Mouse (Mus musculus): ENCODE data around the gene Ampd1. TPM values are rescaled to one million over a fixed set of nuclear protein-coding genes. Genes with fewer than 3 reads are reported as not detected.

The Ampd1 gene
- polyA plus RNA-seq, 1 experiment from 2014 or later = 0.88 TPM

- H3K4me2 ChIP-seq (ENCODE audit: low read depth, low read length) = no peak overlapping the region
- no peak for ATAC-seq (replicated peaks; ENCODE audit: extremely low read depth, insufficient read depth, low FRiP score)
- H3K9me3 ChIP-seq (replicated peaks; ENCODE audit: control insufficient read depth, low read length) = no peaks in the 10 kb centered on the region
- no peaks in the 10 kb centered on the region for H3K27me3 ChIP-seq (ENCODE audit: control insufficient read depth, insufficient read depth, low read length)
- H3K4me3 ChIP-seq (ENCODE audit: low read length) = no peak overlapping the region
- H3K27ac ChIP-seq (ENCODE audit: low read length) = no peak overlapping the region
- 93% methylated on average over 3 of the region's 3 CpGs for WGBS
- peaks cover 12% of the 10 kb centered on the region; the same call in 1 of the 2 replicates for H3K4me1 ChIP-seq (ENCODE audit: control insufficient read depth, insufficient read depth, low read length)
- H3K9ac ChIP-seq (ENCODE audit: low read length) = no peak overlapping the region
- H3K36me3 ChIP-seq (ENCODE audit: control insufficient read depth, insufficient read depth) = no peaks in the 10 kb centered on the region; the same call in 1 of the 2 replicates
Measured at GRCm38 (mm10) chr3:103126138-103126537, 52.3 kb downstream of the Ampd1 start.

DNA sequence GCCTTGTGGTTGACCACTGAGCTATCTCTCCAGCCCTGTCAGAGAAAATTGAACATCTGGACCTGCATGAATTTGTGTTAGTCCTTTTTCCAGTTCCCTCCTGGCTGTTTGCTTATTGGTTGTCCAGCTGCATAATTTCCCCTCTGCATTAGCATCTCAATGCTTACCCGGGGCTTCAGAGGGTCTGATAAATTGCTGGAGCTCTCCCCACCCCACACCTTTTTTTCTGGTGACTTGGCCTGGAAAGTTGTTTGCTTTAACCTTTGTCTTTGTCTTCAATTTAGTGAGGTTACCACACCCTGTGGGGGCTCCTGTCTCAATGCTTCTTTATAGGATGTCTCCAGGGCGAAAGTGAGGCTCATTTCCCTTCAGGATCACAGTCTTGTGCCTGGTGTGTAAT, 53.4 kb downstream of the Ampd1 start:
- Histone ChIP-seq H3K36me3 (ENCODE audit: control insufficient read depth, insufficient read depth) (no peaks in the 10 kb centered on the region; the same call in 1 of the 2 replicates), H3K27me3 (ENCODE audit: control insufficient read depth, insufficient read depth, low read length) (no peaks in the 10 kb centered on the region), H3K4me1 (ENCODE audit: control insufficient read depth, insufficient read depth, low read length) (peaks cover 12% of the 10 kb centered on the region; the same call in 1 of the 2 replicates), H3K4me3 (ENCODE audit: low read length) (no peak overlapping the region), H3K4me2 (ENCODE audit: low read depth, low read length) (no peak overlapping the region), H3K9ac (ENCODE audit: low read length) (no peak overlapping the region), H3K9me3 (replicated peaks; ENCODE audit: control insufficient read depth, low read length) (no peaks in the 10 kb centered on the region), H3K27ac (ENCODE audit: low read length) (no peak overlapping the region)
- WGBS = 66% methylated on average over 2 of the region's 2 CpGs
- no peak for ATAC-seq (replicated peaks; ENCODE audit: extremely low read depth, insufficient read depth, low FRiP score)

GRCm38 (mm10) chr3:103127721-103128120, 53.9 kb downstream of the Ampd1 start:
- WGBS = 84% methylated on average over 5 of the region's 5 CpGs
- Histone ChIP-seq H3K4me1 (ENCODE audit: control insufficient read depth, insufficient read depth, low read length) (peaks cover 12% of the 10 kb centered on the region; the same call in 1 of the 2 replicates), H3K27me3 (ENCODE audit: control insufficient read depth, insufficient read depth, low read length) (no peaks in the 10 kb centered on the region), H3K9me3 (replicated peaks; ENCODE audit: control insufficient read depth, low read length) (no peaks in the 10 kb centered on the region), H3K9ac (ENCODE audit: low read length) (no peak overlapping the region), H3K27ac (ENCODE audit: low read length) (no peak overlapping the region), H3K4me3 (ENCODE audit: low read length) (no peak overlapping the region), H3K36me3 (ENCODE audit: control insufficient read depth, insufficient read depth) (no peaks in the 10 kb centered on the region; the same call in 1 of the 2 replicates), H3K4me2 (ENCODE audit: low read depth, low read length) (no peak overlapping the region)
- no peak for ATAC-seq (replicated peaks; ENCODE audit: extremely low read depth, insufficient read depth, low FRiP score)

DNA sequence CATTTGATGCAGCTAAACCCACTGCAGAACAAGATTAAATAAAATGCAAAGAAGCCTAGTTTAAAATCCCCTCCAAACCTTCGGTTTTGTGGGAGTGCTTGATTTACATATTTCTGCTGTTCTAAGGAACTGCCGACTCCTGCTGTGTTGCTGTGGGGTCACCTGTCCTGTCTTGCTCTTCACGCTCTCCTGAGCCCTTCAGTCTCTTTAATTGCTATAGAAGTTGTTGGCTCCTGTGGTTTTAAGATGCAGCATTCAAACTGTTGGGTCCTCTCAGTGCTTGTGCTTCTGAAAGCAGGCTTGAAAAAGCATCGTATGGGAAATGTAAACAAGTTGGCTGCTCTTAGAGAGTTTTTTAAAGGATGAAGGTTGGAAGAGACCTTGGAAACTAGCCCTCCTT, 54.4 kb downstream of the Ampd1 start:
- no peak overlapping the region for H3K27ac ChIP-seq (ENCODE audit: low read length)
- no peaks in the 10 kb centered on the region for H3K9me3 ChIP-seq (replicated peaks; ENCODE audit: control insufficient read depth, low read length)
- ATAC-seq (replicated peaks; ENCODE audit: extremely low read depth, insufficient read depth, low FRiP score) = no peak
- WGBS = 56% methylated on average over 4 of the region's 4 CpGs
- peaks cover 12% of the 10 kb centered on the region; the same call in 1 of the 2 replicates for H3K4me1 ChIP-seq (ENCODE audit: control insufficient read depth, insufficient read depth, low read length)
- H3K27me3 ChIP-seq (ENCODE audit: control insufficient read depth, insufficient read depth, low read length) = no peaks in the 10 kb centered on the region
- no peak overlapping the region for H3K4me2 ChIP-seq (ENCODE audit: low read depth, low read length)
- H3K4me3 ChIP-seq (ENCODE audit: low read length) = no peak overlapping the region
- H3K36me3 ChIP-seq (ENCODE audit: control insufficient read depth, insufficient read depth) = no peaks in the 10 kb centered on the region; the same call in 1 of the 2 replicates
- no peak overlapping the region for H3K9ac ChIP-seq (ENCODE audit: low read length)

DNA sequence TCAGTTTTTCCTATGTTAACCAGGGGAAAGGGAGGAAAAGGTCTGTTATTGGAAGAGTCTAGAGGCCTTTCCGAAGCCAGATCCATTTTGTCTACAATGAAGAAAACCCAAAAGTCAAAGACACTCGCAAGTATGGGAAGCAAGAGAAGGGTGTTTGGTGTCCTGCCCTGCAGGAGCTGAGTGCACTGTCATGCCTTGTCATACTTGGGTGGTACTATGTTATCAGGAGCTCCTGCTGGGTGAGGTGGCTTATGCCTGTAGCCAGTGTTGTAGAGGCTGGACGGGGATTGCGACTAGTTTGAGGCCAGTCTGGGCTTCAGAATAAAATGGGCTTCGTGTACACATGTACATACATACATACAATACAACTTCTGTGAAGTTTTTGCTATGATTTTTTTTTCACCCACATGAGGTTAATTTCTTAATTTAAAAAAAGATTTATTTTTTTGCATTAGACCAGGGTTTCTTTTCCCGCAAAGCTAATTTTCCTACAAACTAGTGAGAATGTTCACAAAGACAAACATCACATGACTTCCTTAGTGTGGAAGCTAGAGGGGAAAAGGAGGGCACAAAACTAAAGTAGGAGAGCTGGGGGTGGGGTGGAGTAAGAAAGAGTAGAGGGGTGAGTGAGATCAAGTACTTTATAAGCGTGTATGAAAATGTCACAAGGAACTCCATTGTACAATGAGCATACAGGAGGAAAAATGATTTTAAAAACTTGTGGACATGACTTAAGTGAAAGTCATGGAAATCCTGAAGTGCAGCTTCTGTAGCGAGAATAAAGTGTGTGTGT, 55.7 kb downstream of the Ampd1 start:
- peaks cover 12% of the 10 kb centered on the region; the same call in 1 of the 2 replicates for H3K4me1 ChIP-seq (ENCODE audit: control insufficient read depth, insufficient read depth, low read length)
- WGBS = 61% methylated on average over 8 of the region's 8 CpGs
- H3K9ac ChIP-seq (ENCODE audit: low read length) = no peak overlapping the region
- no peak overlapping the region for H3K4me2 ChIP-seq (ENCODE audit: low read depth, low read length)
- H3K27me3 ChIP-seq (ENCODE audit: control insufficient read depth, insufficient read depth, low read length) = no peaks in the 10 kb centered on the region
- no peak for ATAC-seq (replicated peaks; ENCODE audit: extremely low read depth, insufficient read depth, low FRiP score)
- H3K36me3 ChIP-seq (ENCODE audit: control insufficient read depth, insufficient read depth) = no peaks in the 10 kb centered on the region; the same call in 1 of the 2 replicates
- H3K27ac ChIP-seq (ENCODE audit: low read length) = peak overlapping the region; percentile 62
- H3K4me3 ChIP-seq (ENCODE audit: low read length) = no peak overlapping the region
- H3K9me3 ChIP-seq (replicated peaks; ENCODE audit: control insufficient read depth, low read length) = no peaks in the 10 kb centered on the region

DNA sequence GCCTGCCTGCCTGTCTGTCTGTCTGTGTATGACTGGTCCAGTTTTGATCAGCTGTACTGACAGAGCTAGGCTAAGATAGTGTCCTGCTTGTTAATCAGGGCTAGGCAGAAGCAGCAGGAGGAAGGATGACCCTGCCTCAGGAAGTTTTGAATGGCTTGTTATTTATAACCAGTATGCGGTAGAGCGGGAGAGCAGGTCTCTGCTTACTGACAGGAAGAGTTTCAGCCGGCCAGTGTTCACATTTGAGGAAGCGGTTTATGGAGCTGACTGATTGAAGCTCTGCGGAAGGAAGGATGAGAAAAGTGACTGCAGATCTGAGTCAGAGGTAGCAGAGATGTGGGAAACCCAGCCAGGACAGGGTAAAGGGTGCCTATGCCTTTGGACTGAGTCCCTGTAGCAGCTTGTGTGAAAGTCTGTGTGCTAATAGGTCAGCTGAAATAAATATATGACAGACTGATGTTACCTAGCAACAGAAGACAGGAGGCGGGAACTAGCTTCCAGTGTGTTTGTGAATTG, 56.5 kb downstream of the Ampd1 start:
- Histone ChIP-seq H3K4me3 (ENCODE audit: low read length) (no peak overlapping the region), H3K4me1 (ENCODE audit: control insufficient read depth, insufficient read depth, low read length) (peaks cover 12% of the 10 kb centered on the region; the same call in 1 of the 2 replicates), H3K27me3 (ENCODE audit: control insufficient read depth, insufficient read depth, low read length) (no peaks in the 10 kb centered on the region), H3K9me3 (replicated peaks; ENCODE audit: control insufficient read depth, low read length) (no peaks in the 10 kb centered on the region), H3K4me2 (ENCODE audit: low read depth, low read length) (peak overlapping the region; percentile 7), H3K27ac (ENCODE audit: low read length) (peak overlapping the region; percentile 62), H3K9ac (ENCODE audit: low read length) (no peak overlapping the region), H3K36me3 (ENCODE audit: control insufficient read depth, insufficient read depth) (no peaks in the 10 kb centered on the region; the same call in 1 of the 2 replicates)
- WGBS = 22% methylated on average over 6 of the region's 6 CpGs
- peak; percentile 76 for ATAC-seq (replicated peaks; ENCODE audit: extremely low read depth, insufficient read depth, low FRiP score)

GRCm38 (mm10) chr3:103133098-103133497, 59.3 kb downstream of the Ampd1 start:
- Histone ChIP-seq H3K27me3 (ENCODE audit: control insufficient read depth, insufficient read depth, low read length) (no peaks in the 10 kb centered on the region), H3K36me3 (ENCODE audit: control insufficient read depth, insufficient read depth) (no peaks in the 10 kb centered on the region), H3K4me3 (ENCODE audit: low read length) (no peak overlapping the region), H3K4me1 (ENCODE audit: control insufficient read depth, insufficient read depth, low read length) (peaks cover 12% of the 10 kb centered on the region; the same call in 1 of the 2 replicates), H3K4me2 (ENCODE audit: low read depth, low read length) (no peak overlapping the region), H3K9me3 (replicated peaks; ENCODE audit: control insufficient read depth, low read length) (no peaks in the 10 kb centered on the region), H3K27ac (ENCODE audit: low read length) (no peak overlapping the region), H3K9ac (ENCODE audit: low read length) (no peak overlapping the region)
- 89% methylated on average over 10 of the region's 10 CpGs for WGBS
- ATAC-seq (replicated peaks; ENCODE audit: extremely low read depth, insufficient read depth, low FRiP score) = no peak

DNA sequence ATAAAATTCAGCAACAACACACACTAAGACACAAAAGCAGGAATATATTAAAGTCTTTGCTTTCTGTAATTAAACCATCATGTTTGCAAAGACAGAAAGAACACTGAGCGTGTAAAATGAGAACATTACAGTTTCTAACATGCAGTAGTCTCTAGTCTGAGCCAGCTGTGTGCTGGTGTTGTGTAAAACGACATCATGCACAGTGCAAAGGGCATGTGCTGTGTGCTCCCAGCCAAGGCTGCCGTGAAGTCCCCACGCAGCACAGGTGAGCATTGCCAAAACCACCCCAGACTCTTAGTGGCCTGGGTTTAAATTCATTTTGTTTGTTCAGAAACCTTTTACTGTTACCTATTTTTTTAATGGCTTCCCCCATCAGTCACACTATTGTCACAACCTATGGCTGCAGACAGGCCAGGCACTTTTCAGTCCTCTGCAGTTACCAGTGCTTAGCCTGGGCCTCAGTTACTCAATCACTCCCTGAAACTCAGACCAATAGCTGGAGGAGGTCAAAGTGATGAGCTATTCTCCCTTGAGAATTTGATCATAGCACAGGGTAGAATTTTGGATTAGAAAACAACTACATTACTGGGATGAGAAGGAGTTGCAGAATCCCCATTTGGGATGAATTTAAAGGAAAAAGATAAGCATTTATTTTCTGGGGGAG, 62.7 kb downstream of the Ampd1 start:
- Histone ChIP-seq H3K9ac (ENCODE audit: low read length) (no peak overlapping the region), H3K27me3 (ENCODE audit: control insufficient read depth, insufficient read depth, low read length) (no peaks in the 10 kb centered on the region), H3K36me3 (ENCODE audit: control insufficient read depth, insufficient read depth) (no peaks in the 10 kb centered on the region), H3K27ac (ENCODE audit: low read length) (no peak overlapping the region), H3K4me2 (ENCODE audit: low read depth, low read length) (no peak overlapping the region), H3K9me3 (replicated peaks; ENCODE audit: control insufficient read depth, low read length) (no peaks in the 10 kb centered on the region), H3K4me1 (ENCODE audit: control insufficient read depth, insufficient read depth, low read length) (peaks cover 10% of the 10 kb centered on the region; the same call in 1 of the 2 replicates), H3K4me3 (ENCODE audit: low read length) (no peak overlapping the region)
- ATAC-seq (replicated peaks; ENCODE audit: extremely low read depth, insufficient read depth, low FRiP score) = no peak
- WGBS = 83% methylated on average over 4 of the region's 4 CpGs
